Mouse (Mus musculus) olfactory bulb, adult 2 months (tissue): Measurements from ENCODE around the gene Masp1.

Experiments
- CTCF ChIP-seq: fragments of 200-500 bp; IDR thresholded peaks from 2 replicates; pipeline ENCODE4 v1.5.1; 2012; ENCODE audit warnings: low read depth, mild to moderate bottlenecking, low read length, moderate library complexity; ENCODE audit not compliant: insufficient read depth
- POLR2A ChIP-seq: fragments of 200-500 bp; IDR thresholded peaks from 2 replicates; pipeline ENCODE4 v1.6.1; 2012; ENCODE audit warnings: mild to moderate bottlenecking, low read depth, low read length, moderate library complexity; ENCODE audit not compliant: insufficient read depth

DNA sequence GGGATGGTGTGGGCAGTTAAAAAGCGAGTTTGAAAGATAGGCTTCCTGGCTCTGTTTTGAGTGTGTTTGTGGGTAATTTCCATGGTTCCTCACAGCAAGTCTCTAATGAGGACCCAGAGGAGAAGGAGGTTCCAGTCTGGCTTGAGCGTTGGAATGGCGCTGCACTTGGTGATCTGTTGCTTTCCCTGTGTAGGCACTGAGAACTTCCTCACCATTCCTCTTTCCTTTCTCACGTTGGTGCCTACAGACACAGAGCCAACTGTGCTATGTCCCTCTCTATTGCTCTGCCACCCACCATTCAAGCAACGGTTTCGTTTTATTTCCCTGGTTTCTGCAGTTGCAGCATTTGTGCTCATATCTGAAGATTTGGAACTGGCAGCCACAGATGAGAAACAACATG, 107.7 kb downstream of the Masp1 start:
- TF ChIP-seq POLR2A (no peak), CTCF (no peak)
